Mouse (Mus musculus) heart, embryonic 16.5 days (tissue): ENCODE data around the gene Eif3a. TPM values are rescaled to one million over a fixed set of nuclear protein-coding genes. Genes with fewer than 3 reads are reported as not detected.

Source experiments
- microRNA-seq: library from miRNA; unstranded; fragments of <30 nt; microRNA quantifications from one replicate; pipeline ENCODE4, GENCODE M21; 2017
- polyA plus RNA-seq: library from polyadenylated mRNA; unstranded; fragments of >200 nt; fragmentation: Nextera tagmentation; extraction: Ambion mirVana; gene quantifications from 2 replicates; pipeline ENCODE4 v1.2.1, GENCODE M21; 2015

Eif3a gene
- polyA plus RNA-seq, 1 experiment from 2014 or later: 110 TPM

Small RNA genes lying within 50 kb of the gene (microRNA-seq; reads per million reads assigned to microRNA genes)
- gene mmu-mir-3084-1: not detected

Other genes with a start within 250 kb of the Eif3a start
- 13.1 and 13.7 TPM in 2 replicates for gene Cacul1, start 209.6 kb downstream of the Eif3a start, polyA plus RNA-seq
- 0.76 and 1.1 TPM in 2 replicates for gene Nanos1, start 34.7 kb downstream of the Eif3a start, polyA plus RNA-seq
- gene Fam45a, start 20.9 kb upstream of the Eif3a start, polyA plus RNA-seq: 18.0 and 22.7 TPM in 2 replicates
- 7.9 and 8.2 TPM in 2 replicates for gene Sfxn4, start 70.8 kb upstream of the Eif3a start, polyA plus RNA-seq
- 202 and 217 TPM in 2 replicates for gene Prdx3, start 83.9 kb upstream of the Eif3a start, polyA plus RNA-seq
- 3.5 and 3.6 TPM in 2 replicates for gene Grk5, start 99.1 kb upstream of the Eif3a start, polyA plus RNA-seq